Mouse (Mus musculus) myocyte (in vitro differentiated cells): ENCODE measurements at regions not wholly inside any gene's neighbourhood (a gene's known extent, or its start where the extent isn't known, plus 50 kb on each side); places are given as distances from the start of the nearest gene placed in this dataset.

Experiments
- H3K27me3 ChIP-seq: one replicate; pipeline ENCODE4 v1.6.1; 2011; ENCODE audit not compliant: control insufficient read depth, insufficient read depth, insufficient read length
- H3K36me3 ChIP-seq: one replicate; pipeline ENCODE4 v1.6.1; 2011; ENCODE audit not compliant: control insufficient read depth, insufficient read depth
- H3K4me2 ChIP-seq: one replicate; pipeline ENCODE4 v1.6.1; 2011; ENCODE audit warnings: low read depth, control low read depth
- H3K4me3 ChIP-seq: one replicate; pipeline ENCODE4 v1.5.1; 2011; ENCODE audit warnings: mild to moderate bottlenecking, control low read depth, moderate library complexity
- H3K79me2 ChIP-seq: one replicate; pipeline ENCODE4 v1.6.1; 2011; ENCODE audit not compliant: control insufficient read depth, insufficient read depth
- H3ac ChIP-seq: one replicate; pipeline ENCODE4 v1.6.1; 2011; ENCODE audit not compliant: control insufficient read depth, insufficient read length
- CEBPB ChIP-seq: IDR thresholded peaks from 2 replicates; pipeline ENCODE4 v1.6.1; 2011; ENCODE audit warnings: mild to moderate bottlenecking, moderate library complexity; ENCODE audit not compliant: poor library complexity, insufficient read depth, severe bottlenecking
- E2F4 ChIP-seq: IDR thresholded peaks from one replicate; pipeline ENCODE4 v1.6.1; 2011; ENCODE audit warnings: mild to moderate bottlenecking, control low read depth, moderate library complexity; ENCODE audit not compliant: insufficient read depth
- MAX ChIP-seq: IDR thresholded peaks from one replicate; pipeline ENCODE4 v1.6.1; 2011; ENCODE audit warnings: low read depth, mild to moderate bottlenecking, control low read depth
- MYOD1 ChIP-seq, 3 experiments: IDR thresholded peaks; one replicate each; pipeline ENCODE4 v1.6.1; 2011; ENCODE audit warnings: control low read depth in 2 of 3, low read depth in 2 of 3, mild to moderate bottlenecking in 2 of 3, moderate library complexity in 1 of 3; ENCODE audit not compliant: insufficient read length in 2 of 3, control insufficient read depth in 1 of 3
- MYOG ChIP-seq, 3 experiments: IDR thresholded peaks; one replicate each; pipeline ENCODE4 v1.6.1; 2011; ENCODE audit warnings: control low read depth in 2 of 3, low read depth in 2 of 3, mild to moderate bottlenecking in 2 of 3; ENCODE audit not compliant: insufficient read length in 2 of 3, control insufficient read depth in 1 of 3, insufficient read depth in 1 of 3
- POLR2A ChIP-seq: IDR thresholded peaks from one replicate; pipeline ENCODE4 v1.6.1; 2011; ENCODE audit warnings: low read depth, mild to moderate bottlenecking, control low read depth, moderate library complexity; ENCODE audit not compliant: insufficient read length
- POLR2AphosphoS2 ChIP-seq: IDR thresholded peaks from one replicate; pipeline ENCODE4 v1.6.1; 2011; ENCODE audit warnings: low read depth, control low read depth; ENCODE audit not compliant: insufficient read length
- REST ChIP-seq: IDR thresholded peaks from one replicate; pipeline ENCODE4 v1.6.1; 2011; ENCODE audit warnings: mild to moderate bottlenecking, control low read depth, moderate library complexity; ENCODE audit not compliant: insufficient read depth, insufficient read length
- SRF ChIP-seq: IDR thresholded peaks from one replicate; pipeline ENCODE4 v1.6.1; 2011; ENCODE audit warnings: low read depth; ENCODE audit not compliant: control insufficient read depth, insufficient read length
- TCF12 ChIP-seq: IDR thresholded peaks from one replicate; pipeline ENCODE4 v1.6.1; 2011; ENCODE audit warnings: mild to moderate bottlenecking, control low read depth; ENCODE audit not compliant: poor library complexity, insufficient read depth, severe bottlenecking
- TCF3 ChIP-seq: IDR thresholded peaks from one replicate; pipeline ENCODE4 v1.6.1; 2011; ENCODE audit warnings: low read depth, control low read depth; ENCODE audit not compliant: insufficient read length
- USF1 ChIP-seq: IDR thresholded peaks from one replicate; pipeline ENCODE4 v1.6.1; 2011; ENCODE audit warnings: low read depth, mild to moderate bottlenecking, control low read depth, moderate library complexity

DNA sequence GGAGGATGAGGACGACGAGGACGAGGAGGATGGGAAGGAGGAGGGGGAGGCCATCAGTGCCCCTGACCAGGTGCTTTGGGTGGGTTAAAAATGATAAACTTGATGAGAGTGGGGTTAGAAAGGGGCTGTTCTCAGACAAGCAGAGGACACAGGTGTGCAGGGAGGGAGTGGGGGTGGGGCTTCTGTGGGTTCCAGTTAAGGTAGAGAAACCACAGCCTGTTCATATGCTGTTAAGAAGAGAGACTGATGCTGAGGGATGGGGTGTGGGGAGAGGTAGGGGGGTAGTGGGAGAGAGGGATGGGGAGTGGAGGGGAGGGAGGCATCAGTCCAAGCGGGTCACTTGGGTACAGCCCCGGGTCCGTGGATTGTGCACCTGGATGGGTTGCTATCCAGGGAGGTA, 60.6 kb upstream of the Prdm11 start:
- TF ChIP-seq MAX (no peak), MYOG (IDR thresholded peaks at IDR 0.05; ENCODE audit: control insufficient read depth in 1 of 3, insufficient read depth in 1 of 3, insufficient read length in 2 of 3, low read depth in 2 of 3) (no peak), REST (no peak), CEBPB (no peak), TCF12 (no peak), SRF (no peak), MYOD1 (IDR thresholded peaks at IDR 0.05; ENCODE audit: control insufficient read depth in 1 of 3, insufficient read length in 2 of 3, low read depth in 2 of 3) (no peak), POLR2AphosphoS2 (no peak), TCF3 (no peak), E2F4 (no peak), POLR2A (no peak), USF1 (no peak)
- H3ac ChIP-seq = no peak overlapping the region

DNA sequence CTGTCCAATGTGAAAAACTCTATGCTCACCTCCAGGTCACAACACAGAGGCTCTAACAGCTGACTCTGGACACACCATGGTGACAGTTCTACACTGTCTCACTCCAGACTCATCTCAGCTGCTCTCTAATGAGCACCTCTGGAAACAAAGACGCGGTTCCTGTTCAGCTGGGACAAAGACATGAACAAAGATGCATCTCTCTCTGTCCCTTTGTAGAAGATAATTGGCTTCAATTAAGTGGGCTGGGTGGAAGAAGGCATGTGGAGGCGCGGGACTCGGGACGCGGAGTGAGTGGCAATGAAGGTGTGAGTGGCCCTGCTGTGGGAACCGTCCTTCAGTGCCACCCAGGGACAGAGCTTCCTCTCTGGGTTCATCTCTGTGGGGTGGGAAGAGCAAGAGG, 56.0 kb upstream of the Prdm11 start:
- no peak for TF ChIP-seq POLR2AphosphoS2
- TF ChIP-seq E2F4 = no peak
- no peak for TF ChIP-seq TCF3
- TF ChIP-seq SRF = no peak
- no peak for TF ChIP-seq MYOG (IDR thresholded peaks at IDR 0.05; ENCODE audit: control insufficient read depth in 1 of 3, insufficient read depth in 1 of 3, insufficient read length in 2 of 3, low read depth in 2 of 3)
- TF ChIP-seq CEBPB = no peak
- no peak for TF ChIP-seq MYOD1 (IDR thresholded peaks at IDR 0.05; ENCODE audit: control insufficient read depth in 1 of 3, insufficient read length in 2 of 3, low read depth in 2 of 3)
- no peak for TF ChIP-seq REST
- TF ChIP-seq USF1 = no peak
- TF ChIP-seq MAX = no peak
- TF ChIP-seq POLR2A = no peak
- TF ChIP-seq TCF12 = no peak
- Histone ChIP-seq H3ac (no peak overlapping the region), H3K36me3 (no peaks in the 10 kb centered on the region), H3K4me3 (no peak overlapping the region), H3K4me2 (no peak overlapping the region), H3K27me3 (peaks cover 29% of the 10 kb centered on the region), H3K79me2 (no peaks in the 10 kb centered on the region)

More for the DNA sequence above, 60.6 kb upstream of the Prdm11 start:
- H3K4me3 ChIP-seq = no peak overlapping the region
- no peaks in the 10 kb centered on the region for H3K79me2 ChIP-seq
- H3K4me2 ChIP-seq = no peak overlapping the region
- peaks cover 30% of the 10 kb centered on the region for H3K27me3 ChIP-seq
- H3K36me3 ChIP-seq = no peaks in the 10 kb centered on the region

DNA sequence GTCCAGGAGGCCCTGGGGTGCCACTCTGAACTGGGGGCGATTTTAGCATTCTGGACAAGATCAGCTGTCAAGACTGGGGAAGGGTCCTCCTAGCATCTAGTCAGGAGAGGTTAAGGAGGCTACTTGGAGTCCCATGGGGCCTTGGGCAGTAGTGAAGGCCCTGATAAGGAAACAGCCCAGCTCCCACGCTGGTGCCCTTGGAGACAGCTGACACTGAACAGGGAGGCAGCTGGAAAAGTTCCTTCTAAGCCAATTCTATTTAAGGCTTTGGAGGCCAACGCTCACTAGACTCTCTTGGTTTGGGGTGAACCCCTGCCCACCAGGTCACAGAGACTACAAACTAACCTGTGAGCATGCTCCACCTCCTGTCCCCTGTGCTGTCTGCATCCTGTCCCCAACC, 53.8 kb upstream of the Prdm11 start:
- H3K36me3 ChIP-seq = no peaks in the 10 kb centered on the region
- H3K79me2 ChIP-seq = no peaks in the 10 kb centered on the region
- H3ac ChIP-seq = no peak overlapping the region
- TF ChIP-seq POLR2AphosphoS2 (no peak), MAX (no peak), E2F4 (no peak), REST (no peak), USF1 (no peak)
- peaks cover 37% of the 10 kb centered on the region for H3K27me3 ChIP-seq
- no peak overlapping the region for H3K4me3 ChIP-seq
- H3K4me2 ChIP-seq = no peak overlapping the region

DNA sequence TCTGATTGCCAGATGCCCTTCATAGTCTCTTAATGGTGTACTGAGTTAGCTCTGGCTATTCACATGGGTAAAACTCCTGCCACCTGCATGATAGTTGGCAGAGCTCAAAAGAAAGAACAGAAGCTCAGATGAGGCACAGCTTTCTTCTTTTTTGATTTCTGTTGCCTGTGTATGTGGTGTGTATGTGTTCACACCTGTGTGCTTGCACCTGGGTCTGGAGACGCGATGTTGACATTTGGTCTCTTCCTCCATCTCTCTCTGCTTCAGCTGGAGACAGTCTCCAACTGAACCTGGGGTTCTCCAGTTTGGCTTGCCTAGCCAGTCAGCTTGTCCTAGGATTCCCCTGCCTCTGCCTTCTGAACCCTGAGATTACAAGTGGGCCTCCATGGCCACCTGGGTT, 51.0 kb upstream of the Prdm11 start:
- no peak overlapping the region for H3K4me2 ChIP-seq
- no peak overlapping the region for H3K4me3 ChIP-seq
- TF ChIP-seq MAX = no peak
- TF ChIP-seq CEBPB = no peak
- TF ChIP-seq POLR2A = no peak
- TF ChIP-seq MYOD1 (IDR thresholded peaks at IDR 0.05; ENCODE audit: control insufficient read depth in 1 of 3, insufficient read length in 2 of 3, low read depth in 2 of 3) = no peak
- TF ChIP-seq POLR2AphosphoS2 = no peak
- TF ChIP-seq TCF3 = no peak
- no peak for TF ChIP-seq MYOG (IDR thresholded peaks at IDR 0.05; ENCODE audit: control insufficient read depth in 1 of 3, insufficient read depth in 1 of 3, insufficient read length in 2 of 3, low read depth in 2 of 3)
- no peak for TF ChIP-seq E2F4
- no peak for TF ChIP-seq USF1
- no peak for TF ChIP-seq REST
- TF ChIP-seq TCF12 = no peak
- TF ChIP-seq SRF = no peak
- H3ac ChIP-seq = no peak overlapping the region
- no peaks in the 10 kb centered on the region for H3K36me3 ChIP-seq
- H3K79me2 ChIP-seq = no peaks in the 10 kb centered on the region
- peaks cover 49% of the 10 kb centered on the region for H3K27me3 ChIP-seq

DNA sequence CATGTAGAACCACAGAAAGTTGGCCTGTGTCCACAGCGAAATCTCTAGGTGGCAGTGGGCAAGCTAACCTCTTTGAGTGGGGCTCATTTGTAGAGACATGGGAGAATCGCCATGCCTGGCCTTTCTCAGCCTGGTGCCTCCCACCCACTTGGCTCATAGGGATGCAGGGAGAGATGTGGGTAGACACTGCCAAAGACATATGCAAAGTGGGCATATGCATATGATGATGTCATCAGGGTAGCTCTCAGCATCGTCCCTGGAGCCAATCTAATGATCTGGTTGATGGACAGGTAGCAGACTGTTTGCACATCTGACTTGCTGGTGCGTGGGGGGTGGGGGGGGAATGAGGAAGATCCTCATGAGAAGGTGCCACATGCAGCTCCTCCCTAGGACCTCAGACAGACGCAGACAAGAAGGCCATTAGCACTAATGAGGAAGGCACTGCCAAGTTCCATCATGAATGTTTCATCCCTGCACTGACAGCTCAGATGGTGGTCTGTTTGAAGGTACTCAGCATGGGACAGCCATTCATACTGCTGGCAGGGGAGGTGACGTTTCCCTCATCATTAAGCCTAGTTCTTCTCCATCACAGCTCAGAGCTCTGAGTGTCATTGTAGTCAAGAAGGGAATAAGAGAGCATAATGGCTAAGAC, 50.2 kb upstream of the Prdm11 start:
- H3K4me3 ChIP-seq = no peak overlapping the region
- no peaks in the 10 kb centered on the region for H3K79me2 ChIP-seq
- no peak overlapping the region for H3ac ChIP-seq
- no peaks in the 10 kb centered on the region for H3K36me3 ChIP-seq
- peaks cover 53% of the 10 kb centered on the region for H3K27me3 ChIP-seq
- H3K4me2 ChIP-seq = no peak overlapping the region
- no peak for TF ChIP-seq MYOG (IDR thresholded peaks at IDR 0.05; ENCODE audit: control insufficient read depth in 1 of 3, insufficient read depth in 1 of 3, insufficient read length in 2 of 3, low read depth in 2 of 3)
- TF ChIP-seq MAX = no peak
- no peak for TF ChIP-seq MYOD1 (IDR thresholded peaks at IDR 0.05; ENCODE audit: control insufficient read depth in 1 of 3, insufficient read length in 2 of 3, low read depth in 2 of 3)
- no peak for TF ChIP-seq E2F4
- TF ChIP-seq SRF = no peak
- TF ChIP-seq POLR2A = no peak
- TF ChIP-seq TCF3 = no peak
